Mouse (Mus musculus) stomach, postnatal 0 days (tissue): ENCODE results near the gene Urad.

Experiments
- CTCF ChIP-seq: IDR thresholded peaks from 2 replicates; pipeline ENCODE4 v1.5.1; 2016; ENCODE audit warnings: antibody characterized with exemption, low read depth, mild to moderate bottlenecking, moderate library complexity
- EP300 ChIP-seq: optimal IDR thresholded peaks from 2 replicates; pipeline ENCODE3; 2016; ENCODE audit warnings: antibody characterized with exemption

DNA sequence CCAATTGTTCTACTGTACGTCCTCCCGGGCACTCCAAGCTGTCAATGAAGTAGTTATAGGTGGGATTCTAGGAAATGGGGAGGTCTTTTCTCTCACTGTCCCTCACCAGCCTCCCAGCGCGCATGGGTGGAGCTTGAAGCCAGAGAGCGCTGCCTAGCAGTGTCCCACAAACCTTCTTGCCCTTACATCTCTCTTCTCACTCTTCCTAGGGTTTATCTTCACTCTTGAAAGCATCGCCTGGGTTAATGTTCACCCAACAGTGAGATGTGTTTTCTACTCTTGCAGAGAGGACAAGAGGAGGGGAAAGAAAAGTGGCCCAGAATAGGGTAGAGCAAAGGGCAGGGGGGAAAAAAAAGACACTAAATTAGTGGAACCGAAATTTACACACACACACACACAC is 4.9 kb downstream of the Urad start:
- TF ChIP-seq EP300 (no peak), CTCF (no peak)
